Mouse (Mus musculus) intestine, postnatal 0 days (tissue): ENCODE results near the gene Podnl1. TPM values are rescaled to one million over a fixed set of nuclear protein-coding genes. Genes with fewer than 3 reads are reported as not detected.

Experiments
- ATAC-seq: fragments of 200-750 bp; cut with Nextera tagmentation; 2 replicates; pipeline ENCODE4 v1.8.0; 2017; ENCODE audit warnings: mild to moderate bottlenecking, moderate TSS enrichment, moderate library complexity
- H3K27ac ChIP-seq: fragments of 300-500 bp; sonication (generic); 2 replicates; pipeline ENCODE4 v1.5.1; 2014; ENCODE audit warnings: mild to moderate bottlenecking, low read depth, low read length, moderate library complexity
- H3K27me3 ChIP-seq: fragments of 300-500 bp; sonication (generic); replicated peaks from 2 replicates; pipeline ENCODE4 v1.6.1; 2014; ENCODE audit warnings: low read length, mixed read lengths; ENCODE audit not compliant: control insufficient read depth, insufficient read depth
- H3K36me3 ChIP-seq: fragments of 300-500 bp; sonication (generic); 2 replicates; pipeline ENCODE4 v1.6.1; 2014; ENCODE audit warnings: mild to moderate bottlenecking, moderate library complexity; ENCODE audit not compliant: control insufficient read depth, insufficient read depth
- H3K4me1 ChIP-seq: fragments of 300-500 bp; sonication (generic); replicated peaks from 2 replicates; pipeline ENCODE4 v1.6.1; 2014; ENCODE audit warnings: antibody characterized with exemption, low read length, mixed read lengths; ENCODE audit not compliant: control insufficient read depth, insufficient read depth
- H3K4me2 ChIP-seq: fragments of 300-500 bp; sonication (generic); replicated peaks from 2 replicates; pipeline ENCODE4 v1.6.1; 2014; ENCODE audit warnings: low read depth, mild to moderate bottlenecking, moderate library complexity
- H3K4me3 ChIP-seq: fragments of 300-500 bp; sonication (generic); 2 replicates; pipeline ENCODE4 v1.5.1; 2014; ENCODE audit warnings: low read depth, low read length
- H3K9ac ChIP-seq: fragments of 300-500 bp; sonication (generic); 2 replicates; pipeline ENCODE4 v1.6.1; 2014; ENCODE audit warnings: mild to moderate bottlenecking, low read depth, low read length
- H3K9me3 ChIP-seq: fragments of 300-500 bp; sonication (generic); 2 replicates; pipeline ENCODE4 v1.6.1; 2016; ENCODE audit warnings: mixed run types; ENCODE audit not compliant: control insufficient read depth
- CTCF ChIP-seq: sonication (generic); IDR thresholded peaks from 2 replicates; pipeline ENCODE4 v1.5.1; 2016; ENCODE audit warnings: low read depth, mild to moderate bottlenecking, control low read depth, antibody characterized with exemption, moderate library complexity
- WGBS: fragments of 180-500 bp; shearing (Covaris S2); extraction: QIAGEN DNeasy Blood & Tissue Kit; methylation state at CpG from one replicate; pipeline ENCODE4 v1.1.7; 2014; 5-methylcytosine and 5-hydroxymethylcytosine counted together
- polyA plus RNA-seq: library from polyadenylated mRNA; unstranded; fragments of >200 nt; fragmentation: Nextera tagmentation; extraction: Ambion mirVana; gene quantifications from 2 replicates; pipeline ENCODE4 v1.2.1, GENCODE M21; 2015

Gene Podnl1
- polyA plus RNA-seq, result 0.29 and 0.46 TPM in 2 replicates

- Histone ChIP-seq H3K27ac (no peak within 1 kb of the TSS), H3K4me2 (no peak within 1 kb of the TSS), H3K9me3 (no peaks in the 10 kb centered on the region), H3K9ac (no peak within 1 kb of the TSS), H3K4me3 (no peak within 1 kb of the TSS), H3K36me3 (no peaks in the 10 kb centered on the region), H3K4me1 (no peaks in the 10 kb centered on the region), H3K27me3 (no peaks in the 10 kb centered on the region)
- no peak for ATAC-seq
- TF ChIP-seq CTCF, result no peak
- WGBS, result 38% methylated on average over 9 of the region's 9 CpGs
Measured at GRCm38 (mm10) chr8:84125656-84126055, at the start of gene Podnl1. TSS of gene Podnl1 (plus strand) at chr8:84125989.

GRCm38 (mm10) chr8:84076412-84076811, 49.4 kb upstream of the Podnl1 start:
- 94% methylated on average over 1 of the region's 1 CpGs for WGBS
- Histone ChIP-seq H3K4me1 (no peaks in the 10 kb centered on the region), H3K27ac (no peak overlapping the region), H3K4me2 (no peak overlapping the region), H3K36me3 (peaks cover 35% of the 10 kb centered on the region), H3K27me3 (no peaks in the 10 kb centered on the region), H3K9me3 (no peaks in the 10 kb centered on the region), H3K4me3 (no peak overlapping the region), H3K9ac (no peak overlapping the region)
- TF ChIP-seq CTCF, result no peak
- ATAC-seq, result no peak

GRCm38 (mm10) chr8:84076849-84077248, 48.9 kb upstream of the Podnl1 start:
- Histone ChIP-seq H3K27ac (no peak overlapping the region), H3K4me3 (no peak overlapping the region), H3K4me1 (no peaks in the 10 kb centered on the region), H3K4me2 (no peak overlapping the region), H3K36me3 (peaks cover 39% of the 10 kb centered on the region), H3K9me3 (no peaks in the 10 kb centered on the region), H3K27me3 (no peaks in the 10 kb centered on the region), H3K9ac (no peak overlapping the region)
- 89% methylated on average over 3 of the region's 3 CpGs for WGBS
- TF ChIP-seq CTCF, result no peak
- no peak for ATAC-seq

- Histone ChIP-seq H3K4me1 (no peaks in the 10 kb centered on the region), H3K27ac (no peak overlapping the region), H3K9ac (no peak overlapping the region), H3K27me3 (no peaks in the 10 kb centered on the region), H3K4me2 (no peak overlapping the region), H3K4me3 (no peak overlapping the region), H3K36me3 (peaks cover 58% of the 10 kb centered on the region), H3K9me3 (no peaks in the 10 kb centered on the region)
- no peak for TF ChIP-seq CTCF
- 66% methylated on average over 5 of the region's 5 CpGs for WGBS
- no peak for ATAC-seq
Measured at GRCm38 (mm10) chr8:84079206-84079605, 46.6 kb upstream of the Podnl1 start.

- Histone ChIP-seq H3K36me3 (peaks cover 74% of the 10 kb centered on the region), H3K4me2 (no peak overlapping the region), H3K27ac (no peak overlapping the region; the same call in 1 of the 2 replicates), H3K27me3 (no peaks in the 10 kb centered on the region), H3K9me3 (no peaks in the 10 kb centered on the region), H3K4me3 (no peak overlapping the region), H3K9ac (no peak overlapping the region), H3K4me1 (no peaks in the 10 kb centered on the region)
- peak; percentile 64 for ATAC-seq
- TF ChIP-seq CTCF, result peak; percentile 56
- WGBS, result 35% methylated on average over 8 of the region's 8 CpGs
Measured at GRCm38 (mm10) chr8:84083829-84084241, 42.0 kb upstream of the Podnl1 start.

- WGBS, result 59% methylated on average over 42 of the region's 42 CpGs
- H3K9ac ChIP-seq, result no peak overlapping the region
- ATAC-seq, result no peak
- H3K4me1 ChIP-seq, result no peaks in the 10 kb centered on the region
- H3K27me3 ChIP-seq, result no peaks in the 10 kb centered on the region
- no peak overlapping the region for H3K4me2 ChIP-seq
- no peak overlapping the region for H3K27ac ChIP-seq
- no peak for TF ChIP-seq CTCF
- H3K4me3 ChIP-seq, result no peak overlapping the region
- peaks cover 74% of the 10 kb centered on the region for H3K36me3 ChIP-seq
- no peaks in the 10 kb centered on the region for H3K9me3 ChIP-seq
Measured at GRCm38 (mm10) chr8:84084341-84085115, 41.3 kb upstream of the Podnl1 start.
